Mouse (Mus musculus): ENCODE results near the gene Ap1s1. TPM values are rescaled to one million over a fixed set of nuclear protein-coding genes. Genes with fewer than 3 reads are reported as not detected.

Gene Ap1s1
- polyA plus RNA-seq, 1 experiment from 2014 or later, result 146 TPM

GRCm38 (mm10) chr5:136988420-136988819, 57.5 kb downstream of the Ap1s1 start:
- no peaks in the 10 kb centered on the region for H3K27me3 ChIP-seq (ENCODE audit: control insufficient read depth, insufficient read depth, low read length)
- H3K4me2 ChIP-seq (replicated peaks; ENCODE audit: low read depth, low read length), result peak overlapping the region; percentile 77
- no peaks in the 10 kb centered on the region for H3K9me3 ChIP-seq (ENCODE audit: control insufficient read depth, low read depth, low read length)
- peak overlapping the region; percentile 96 for H3K4me3 ChIP-seq (ENCODE audit: low read depth, low read length)
- ATAC-seq (ENCODE audit: insufficient number of reproducible peaks, insufficient read depth, low FRiP score, low read depth), result no peak
- 45% methylated on average over 7 of the region's 7 CpGs for WGBS
- no peak overlapping the region for H3K27ac ChIP-seq (ENCODE audit: low read length)
- peaks cover 13% of the 10 kb centered on the region for H3K4me1 ChIP-seq (ENCODE audit: control insufficient read depth, insufficient read depth, low read length)
- H3K9ac ChIP-seq (replicated peaks; ENCODE audit: low read depth, low read length), result peak overlapping the region; percentile 92; the same call in 1 of the 2 replicates
- H3K36me3 ChIP-seq (ENCODE audit: control insufficient read depth, insufficient read depth, low read length), result peaks cover 25% of the 10 kb centered on the region; the same call in 1 of the 2 replicates

- Histone ChIP-seq H3K27me3 (ENCODE audit: control insufficient read depth, insufficient read depth, low read length) (no peaks in the 10 kb centered on the region), H3K9ac (replicated peaks; ENCODE audit: low read depth, low read length) (peak within 1 kb of the TSS; percentile 92), H3K9me3 (ENCODE audit: control insufficient read depth, low read depth, low read length) (no peaks in the 10 kb centered on the region), H3K4me3 (ENCODE audit: low read depth, low read length) (peak within 1 kb of the TSS; percentile 96), H3K27ac (ENCODE audit: low read length) (peak within 1 kb of the TSS; percentile 95), H3K36me3 (ENCODE audit: control insufficient read depth, insufficient read depth, low read length) (peaks cover 25% of the 10 kb centered on the region; the same call in 1 of the 2 replicates), H3K4me2 (replicated peaks; ENCODE audit: low read depth, low read length) (peak within 1 kb of the TSS; percentile 77), H3K4me1 (ENCODE audit: control insufficient read depth, insufficient read depth, low read length) (peaks cover 13% of the 10 kb centered on the region)
- under 1% methylated on average over 12 of the region's 12 CpGs for WGBS
- no peak for ATAC-seq (ENCODE audit: insufficient number of reproducible peaks, insufficient read depth, low FRiP score, low read depth)
These were observed 58.0 kb downstream of the Ap1s1 start, which contains the start of gene Znhit1 for GRCm38 (mm10) chr5:136987934-136988271. TSS of gene Znhit1 (minus strand) at chr5:136988021.

- peak overlapping the region; percentile 92 for H3K9ac ChIP-seq (replicated peaks; ENCODE audit: low read depth, low read length)
- peak overlapping the region; percentile 96 for H3K4me3 ChIP-seq (ENCODE audit: low read depth, low read length)
- H3K27me3 ChIP-seq (ENCODE audit: control insufficient read depth, insufficient read depth, low read length), result no peaks in the 10 kb centered on the region
- H3K27ac ChIP-seq (ENCODE audit: low read length), result peak overlapping the region; percentile 95
- peak overlapping the region; percentile 77 for H3K4me2 ChIP-seq (replicated peaks; ENCODE audit: low read depth, low read length)
- peak; percentile 73 for ATAC-seq (ENCODE audit: insufficient number of reproducible peaks, insufficient read depth, low FRiP score, low read depth)
- peaks cover 13% of the 10 kb centered on the region for H3K4me1 ChIP-seq (ENCODE audit: control insufficient read depth, insufficient read depth, low read length)
- under 1% methylated on average over 67 of the region's 67 CpGs for WGBS
- no peaks in the 10 kb centered on the region for H3K9me3 ChIP-seq (ENCODE audit: control insufficient read depth, low read depth, low read length)
- H3K36me3 ChIP-seq (ENCODE audit: control insufficient read depth, insufficient read depth, low read length), result peaks cover 25% of the 10 kb centered on the region; the same call in 1 of the 2 replicates
These were observed 58.6 kb downstream of the Ap1s1 start for GRCm38 (mm10) chr5:136987138-136987933.

GRCm38 (mm10) chr5:136986695-136987137, 59.2 kb downstream of the Ap1s1 start, which contains the start of gene Plod3:
TSS of gene Plod3 (plus strand) at chr5:136987019.
- Histone ChIP-seq H3K4me2 (replicated peaks; ENCODE audit: low read depth, low read length) (peak within 1 kb of the TSS; percentile 77), H3K4me1 (ENCODE audit: control insufficient read depth, insufficient read depth, low read length) (peaks cover 13% of the 10 kb centered on the region), H3K9me3 (ENCODE audit: control insufficient read depth, low read depth, low read length) (no peaks in the 10 kb centered on the region), H3K9ac (replicated peaks; ENCODE audit: low read depth, low read length) (peak within 1 kb of the TSS; percentile 92), H3K4me3 (ENCODE audit: low read depth, low read length) (peak within 1 kb of the TSS; percentile 96), H3K36me3 (ENCODE audit: control insufficient read depth, insufficient read depth, low read length) (peaks cover 24% of the 10 kb centered on the region; the same call in 1 of the 2 replicates), H3K27ac (ENCODE audit: low read length) (peak within 1 kb of the TSS; percentile 95), H3K27me3 (ENCODE audit: control insufficient read depth, insufficient read depth, low read length) (no peaks in the 10 kb centered on the region)
- ATAC-seq (ENCODE audit: insufficient number of reproducible peaks, insufficient read depth, low FRiP score, low read depth), result peak; percentile 91
- WGBS, result under 1% methylated on average over 26 of the region's 26 CpGs

MicroRNAs encoded within 50 kb of the gene (microRNA counts, 519-probe panel; counts per million panel counts)
- microRNA mmu-miR-702, result not detected

Small RNAs within 50 kb of the gene (microRNA-seq; reads per million reads assigned to microRNA genes)
- 26.3 reads per million, percentile 31 among the genes with 10 or more reads in this experiment for gene Mir702

Other genes starting within 250 kb of the Ap1s1 start
- gene Col26a1, start 162.9 kb downstream of the Ap1s1 start, polyA plus RNA-seq (2014; fragmentation: Nextera tagmentation; extraction: Ambion mirVana), result 11.7 and 12.2 TPM in 2 replicates
- gene Ift22, start 138.0 kb downstream of the Ap1s1 start, polyA plus RNA-seq (2014; fragmentation: Nextera tagmentation; extraction: Ambion mirVana), result 65.9 and 75.1 TPM in 2 replicates
- 283 and 304 TPM in 2 replicates for gene Fis1, start 92.9 kb downstream of the Ap1s1 start, polyA plus RNA-seq (2014; fragmentation: Nextera tagmentation; extraction: Ambion mirVana)
- 6.7 TPM in 2 replicates for gene Cldn15, start 79.5 kb downstream of the Ap1s1 start, polyA plus RNA-seq (2014; fragmentation: Nextera tagmentation; extraction: Ambion mirVana)
- 40.1 and 41.5 TPM in 2 replicates for gene Plod3, start 59.1 kb downstream of the Ap1s1 start, polyA plus RNA-seq (2014; fragmentation: Nextera tagmentation; extraction: Ambion mirVana)
- 101 and 108 TPM in 2 replicates for gene Znhit1, start 58.1 kb downstream of the Ap1s1 start, polyA plus RNA-seq (2014; fragmentation: Nextera tagmentation; extraction: Ambion mirVana)
- 0.65 and 0.83 TPM in 2 replicates for gene Vgf, start 19.7 kb downstream of the Ap1s1 start, polyA plus RNA-seq (2014; fragmentation: Nextera tagmentation; extraction: Ambion mirVana)
- gene Serpine1, start 26.1 kb upstream of the Ap1s1 start, polyA plus RNA-seq (2014; fragmentation: Nextera tagmentation; extraction: Ambion mirVana), result 0.27 and 0.33 TPM in 2 replicates
- gene Trim56, start 70.1 kb upstream of the Ap1s1 start, polyA plus RNA-seq (2014; fragmentation: Nextera tagmentation; extraction: Ambion mirVana), result 10.9 and 12.0 TPM in 2 replicates
- not detected in 2 replicates for gene Muc3, start 103.2 kb upstream of the Ap1s1 start, polyA plus RNA-seq (2014; fragmentation: Nextera tagmentation; extraction: Ambion mirVana)
- 0.26 and 0.27 TPM in 2 replicates for gene Muc3a, start 166.3 kb upstream of the Ap1s1 start, polyA plus RNA-seq (2014; fragmentation: Nextera tagmentation; extraction: Ambion mirVana)
- 11.9 and 12.1 TPM in 2 replicates for gene Ache, start 241.4 kb upstream of the Ap1s1 start, polyA plus RNA-seq (2014; fragmentation: Nextera tagmentation; extraction: Ambion mirVana)
- 8.1 and 8.5 TPM in 2 replicates for gene Ufsp1, start 248.5 kb upstream of the Ap1s1 start, polyA plus RNA-seq (2014; fragmentation: Nextera tagmentation; extraction: Ambion mirVana)

Data from stomach, embryonic 14.5 days (tissue).